Mouse (Mus musculus) frontal cortex, postnatal 36 days (tissue): ENCODE measurements around the gene Trim17.
"Not testable (repeated sequence)": the region's sequence is repeated elsewhere in the genome, so short reads cannot be mapped to it uniquely, and the experiment has no call there.

ENCODE experiments used
- DNase-seq, 2 experiments: peaks; one replicate each; pipeline ENCODE4 v3.0.0; 2022; ENCODE audit warnings: low spot score in 2 of 2

The Trim17 gene

GRCm38 (mm10) chr11:58947798-58948528, 6.5 kb upstream of the Trim17 start:
- peak; percentile 65 to 75 for DNase-seq

- peak; percentile 87 to 89 for DNase-seq
Measured at GRCm38 (mm10) chr11:58948542-58949479, 5.7 kb upstream of the Trim17 start, which contains the start of gene Hist3h2ba. TSS of gene Hist3h2ba (plus strand) at chr11:58948920.

DNA sequence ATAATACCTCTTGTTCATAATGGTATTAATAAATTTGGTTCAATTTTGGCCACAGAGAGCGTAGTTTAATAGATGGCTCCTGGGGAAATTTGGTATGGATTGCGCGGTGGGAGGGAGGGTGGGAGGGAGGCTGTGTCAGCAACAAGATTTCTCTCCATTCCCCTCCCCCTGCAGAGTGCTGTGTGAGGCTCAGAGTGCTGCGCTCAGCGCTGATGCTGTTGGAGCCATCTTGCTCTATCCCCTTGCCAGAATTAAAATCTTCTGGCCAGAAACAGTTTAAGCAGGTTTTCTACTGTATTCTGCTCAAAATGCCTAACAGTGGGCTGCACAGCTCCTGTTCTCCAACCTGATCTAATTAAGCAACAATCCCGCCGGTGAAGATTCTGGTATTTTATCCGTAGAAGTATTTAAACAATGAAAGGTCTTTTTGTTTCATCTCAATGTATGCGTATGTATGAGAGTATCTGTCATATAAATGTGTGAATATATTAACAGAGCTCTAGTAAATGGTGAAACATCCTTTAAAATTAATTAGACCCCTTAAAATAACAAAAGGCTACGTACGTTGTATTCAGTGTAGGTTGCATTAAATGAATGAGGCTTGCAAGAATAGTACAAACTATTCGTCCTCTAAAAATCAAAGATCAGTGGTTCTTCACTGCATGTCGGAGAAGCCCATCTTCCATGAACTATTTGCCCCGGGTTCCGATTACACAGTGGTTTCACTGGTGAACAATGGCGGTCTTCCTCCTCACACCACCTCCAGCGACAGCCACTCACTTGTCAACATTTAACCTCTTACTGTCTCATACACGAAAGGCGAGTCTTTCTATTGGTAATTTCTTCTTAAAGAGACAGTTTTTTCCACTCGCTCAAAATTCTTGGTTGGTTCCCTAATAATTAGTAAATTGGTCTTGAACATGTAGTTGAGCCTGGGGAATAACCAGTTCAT, 4.7 kb upstream of the Trim17 start:
- DNase-seq = peak in 1 of 2 experiments; percentile 60

DNA sequence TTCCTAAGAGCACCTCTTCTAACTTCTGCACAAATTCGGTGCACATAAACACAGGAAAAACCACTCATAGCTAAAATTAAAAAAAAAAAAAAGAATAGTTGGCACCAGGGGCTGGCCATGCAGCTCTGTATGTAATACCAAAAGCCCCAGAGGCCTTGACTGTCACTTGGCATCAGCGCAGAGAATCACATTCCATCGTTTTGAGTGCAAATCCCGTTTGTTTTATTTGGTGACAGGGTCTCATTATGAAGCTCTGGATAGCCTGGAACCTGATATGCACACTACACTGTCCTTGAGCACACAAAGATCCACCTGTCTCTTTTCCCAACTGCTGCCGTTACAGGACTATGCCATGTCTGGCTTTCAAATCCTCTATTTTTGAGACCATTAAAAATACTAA, 3.3 kb upstream of the Trim17 start:
- no peak for DNase-seq

- DNase-seq = no peak
Measured at GRCm38 (mm10) chr11:58953351-58954169, 925 bp upstream of the Trim17 start.

DNA sequence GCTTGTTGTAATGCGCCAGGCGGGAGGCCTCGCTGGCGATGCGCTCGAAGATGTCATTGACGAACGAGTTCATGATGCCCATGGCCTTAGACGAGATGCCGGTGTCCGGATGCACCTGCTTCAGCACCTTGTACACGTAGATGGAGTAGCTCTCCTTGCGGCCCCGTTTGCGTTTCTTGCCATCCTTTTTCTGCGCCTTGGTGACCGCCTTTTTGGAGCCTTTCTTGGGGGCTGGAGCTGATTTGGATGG, 390 bp upstream of the Trim17 start:
- DNase-seq = not testable (repeated sequence)

GRCm38 (mm10) chr11:58955143-58955867, 820 bp downstream of the Trim17 start:
- DNase-seq = no peak

- DNase-seq = no peak
Measured at GRCm38 (mm10) chr11:58955868-58956257, 1.4 kb downstream of the Trim17 start.

- peak in 1 of 2 experiments; percentile 51 for DNase-seq
Measured at GRCm38 (mm10) chr11:58957226-58957914, 2.9 kb downstream of the Trim17 start.

DNA sequence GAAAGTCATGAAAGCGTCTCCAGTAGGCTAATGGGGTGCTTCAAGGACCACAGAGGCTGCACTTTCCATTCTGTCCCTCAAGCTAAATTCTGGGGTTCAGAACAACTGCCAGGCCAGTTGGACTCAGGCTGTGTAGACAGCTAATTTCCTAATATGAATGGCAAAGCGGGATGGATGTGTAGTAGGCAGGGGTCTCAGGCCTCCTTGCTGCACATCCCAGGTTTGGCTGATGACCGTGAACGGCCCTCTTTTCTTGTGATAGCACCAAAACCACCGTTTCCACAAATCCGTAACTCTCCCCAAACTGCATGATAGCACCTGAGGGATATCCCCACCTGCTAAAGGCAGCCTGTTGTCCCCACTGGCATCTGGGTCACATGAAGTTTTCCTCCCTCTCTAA, 4.1 kb downstream of the Trim17 start:
- no peak for DNase-seq

- no peak for DNase-seq
Measured at GRCm38 (mm10) chr11:58959186-58959825, 4.8 kb downstream of the Trim17 start.

DNA sequence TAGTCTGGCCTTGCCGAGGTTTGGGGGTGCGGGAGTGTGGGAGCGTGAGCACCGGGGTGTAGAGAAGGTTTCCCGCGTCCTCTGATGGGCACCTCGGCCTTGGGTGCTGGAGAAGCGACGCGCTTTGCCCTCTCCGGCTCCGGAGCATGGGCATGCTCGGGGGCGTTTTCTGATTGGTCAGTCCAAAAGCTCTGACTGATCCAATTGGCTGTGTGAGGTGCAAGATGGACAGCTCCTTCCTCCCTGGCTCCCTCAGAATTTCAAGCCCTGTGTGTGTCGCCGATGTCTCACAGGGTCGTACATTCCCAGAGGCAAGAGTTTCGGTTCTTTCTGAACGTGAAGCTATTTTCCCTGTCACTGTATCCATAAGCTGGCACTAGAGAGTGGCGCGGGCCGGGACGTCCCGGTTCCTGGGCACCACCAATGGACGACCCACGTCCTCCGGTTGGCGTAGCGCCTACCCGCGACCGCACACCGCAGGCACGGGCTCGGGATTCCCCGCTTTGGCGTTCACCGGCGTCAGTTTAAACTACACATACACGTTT, 5.5 kb downstream of the Trim17 start:
- peak; percentile 76 to 84 for DNase-seq

GRCm38 (mm10) chr11:58961364-58962177, 7.1 kb downstream of the Trim17 start:
- DNase-seq = no peak

- DNase-seq = no peak
Measured at GRCm38 (mm10) chr11:58963543-58963942, 9.1 kb downstream of the Trim17 start.

- DNase-seq = no peak
Measured at GRCm38 (mm10) chr11:58964216-58964615, 9.7 kb downstream of the Trim17 start.

DNA sequence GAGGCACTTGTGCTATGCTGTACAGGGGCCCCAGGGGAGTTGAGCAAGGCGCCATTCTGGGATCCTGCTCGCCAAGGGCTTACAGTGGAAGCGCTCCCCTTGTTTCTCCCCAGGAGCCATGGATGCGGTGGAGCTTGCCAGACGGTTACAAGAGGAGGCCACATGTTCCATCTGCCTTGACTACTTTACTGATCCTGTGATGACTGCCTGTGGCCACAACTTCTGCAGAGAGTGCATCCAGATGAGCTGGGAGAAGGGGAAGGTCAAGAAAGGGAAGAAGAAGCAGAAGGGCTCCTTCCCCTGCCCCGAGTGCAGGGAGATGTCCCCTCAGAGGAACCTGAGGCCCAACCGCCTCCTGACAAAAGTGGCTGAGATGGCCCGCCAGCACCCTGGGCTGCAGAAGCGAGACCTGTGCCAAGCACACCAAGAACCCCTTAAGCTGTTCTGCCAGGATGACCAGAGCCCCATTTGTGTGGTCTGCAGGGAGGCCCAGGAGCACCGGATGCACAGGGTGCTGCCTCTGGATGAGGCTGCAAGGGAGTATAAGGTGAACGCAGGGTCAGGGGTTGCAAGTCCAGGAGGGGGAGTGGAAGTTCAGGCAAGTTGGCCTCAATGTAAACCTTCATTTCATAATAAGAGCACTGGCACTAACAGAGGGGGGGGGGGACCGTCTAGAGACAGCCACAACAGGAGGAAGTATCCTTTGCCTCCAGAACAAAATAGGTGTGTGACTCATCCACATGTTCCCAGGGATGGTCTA, 10.7 kb downstream of the Trim17 start:
- no peak for DNase-seq

DNA sequence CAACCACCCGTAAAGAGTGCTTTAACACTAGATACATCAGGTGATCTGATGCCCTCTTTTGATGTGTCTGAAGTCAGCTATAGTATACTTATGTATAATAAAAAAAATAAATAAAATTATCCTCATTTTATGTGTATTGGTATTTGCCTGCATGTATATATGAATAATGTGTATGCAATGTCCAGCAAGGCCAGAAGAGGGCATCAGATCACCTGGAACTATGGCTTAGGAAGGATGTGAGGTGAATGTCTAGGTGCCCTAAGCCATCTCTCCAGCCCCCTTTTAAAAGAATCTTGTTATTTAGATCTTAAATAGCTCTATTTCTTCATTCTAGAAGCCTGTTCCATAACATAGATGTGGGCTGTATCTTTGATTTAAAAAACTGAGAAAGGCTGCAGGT, 12.9 kb downstream of the Trim17 start:
- no peak for DNase-seq
